Mouse (Mus musculus): ENCODE data around the gene Naa35. TPM values are rescaled to one million over a fixed set of nuclear protein-coding genes. Genes with fewer than 3 reads are reported as not detected.

Gene Naa35
- polyA plus RNA-seq, 1 experiment: 16.2 TPM

- H3K4me3 ChIP-seq (ENCODE audit: extremely low read depth, insufficient read depth, insufficient read length): no peak overlapping the region
- WGBS: 89% methylated on average over 6 of the region's 6 CpGs
- H3K4me1 ChIP-seq (ENCODE audit: control insufficient read depth, insufficient read depth, insufficient read length): no peaks in the 10 kb centered on the region; the same call in 1 of the 2 replicates
- DNase-seq (ENCODE audit: low read depth in 1 of 2, low spot score in 2 of 2): no peak
- H3K27me3 ChIP-seq (ENCODE audit: control insufficient read depth, insufficient read depth, low read length): no peaks in the 10 kb centered on the region
- H3K36me3 ChIP-seq (ENCODE audit: control insufficient read depth, insufficient read depth, low read length): peaks cover 2% of the 10 kb centered on the region; the same call in 1 of the 2 replicates
- no peak overlapping the region for H3K27ac ChIP-seq (ENCODE audit: insufficient read depth, low read length)
- TF ChIP-seq POLR2A (IDR thresholded peaks at IDR 0.05; ENCODE audit: low read depth, low read length) (no peak), CTCF (IDR thresholded peaks at IDR 0.05; ENCODE audit: extremely low read depth, insufficient read depth, insufficient read length, insufficient replicate concordance) (no peak)
These were observed 62.4 kb downstream of the Naa35 start for GRCm38 (mm10) chr13:59647484-59647883.

GRCm38 (mm10) chr13:59648598-59648997, 63.5 kb downstream of the Naa35 start:
- Histone ChIP-seq H3K4me3 (ENCODE audit: extremely low read depth, insufficient read depth, insufficient read length) (no peak overlapping the region), H3K36me3 (ENCODE audit: control insufficient read depth, insufficient read depth, low read length) (peaks cover 2% of the 10 kb centered on the region; the same call in 1 of the 2 replicates), H3K27me3 (ENCODE audit: control insufficient read depth, insufficient read depth, low read length) (no peaks in the 10 kb centered on the region), H3K27ac (ENCODE audit: insufficient read depth, low read length) (no peak overlapping the region), H3K4me1 (ENCODE audit: control insufficient read depth, insufficient read depth, insufficient read length) (no peaks in the 10 kb centered on the region; the same call in 1 of the 2 replicates)
- no peak for DNase-seq (ENCODE audit: low read depth in 1 of 2, low spot score in 2 of 2)
- TF ChIP-seq CTCF (IDR thresholded peaks at IDR 0.05; ENCODE audit: extremely low read depth, insufficient read depth, insufficient read length, insufficient replicate concordance): no peak
- no peak for TF ChIP-seq POLR2A (IDR thresholded peaks at IDR 0.05; ENCODE audit: low read depth, low read length)
- WGBS: 95% methylated on average over 6 of the region's 6 CpGs

- Histone ChIP-seq H3K27me3 (ENCODE audit: control insufficient read depth, insufficient read depth, low read length) (no peaks in the 10 kb centered on the region), H3K4me3 (ENCODE audit: extremely low read depth, insufficient read depth, insufficient read length) (no peak overlapping the region), H3K36me3 (ENCODE audit: control insufficient read depth, insufficient read depth, low read length) (peaks cover 2% of the 10 kb centered on the region; the same call in 1 of the 2 replicates), H3K4me1 (ENCODE audit: control insufficient read depth, insufficient read depth, insufficient read length) (no peaks in the 10 kb centered on the region; the same call in 1 of the 2 replicates), H3K27ac (ENCODE audit: insufficient read depth, low read length) (no peak overlapping the region)
- TF ChIP-seq CTCF (IDR thresholded peaks at IDR 0.05; ENCODE audit: extremely low read depth, insufficient read depth, insufficient read length, insufficient replicate concordance): no peak
- TF ChIP-seq POLR2A (IDR thresholded peaks at IDR 0.05; ENCODE audit: low read depth, low read length): no peak
- WGBS: 54% methylated on average over 5 of the region's 5 CpGs
- DNase-seq (ENCODE audit: low read depth in 1 of 2, low spot score in 2 of 2): no peak
These were observed 64.7 kb downstream of the Naa35 start for GRCm38 (mm10) chr13:59649781-59650180.

- Histone ChIP-seq H3K36me3 (ENCODE audit: control insufficient read depth, insufficient read depth, low read length) (peaks cover 2% of the 10 kb centered on the region; the same call in 1 of the 2 replicates), H3K4me3 (ENCODE audit: extremely low read depth, insufficient read depth, insufficient read length) (no peak overlapping the region), H3K27me3 (ENCODE audit: control insufficient read depth, insufficient read depth, low read length) (no peaks in the 10 kb centered on the region), H3K4me1 (ENCODE audit: control insufficient read depth, insufficient read depth, insufficient read length) (peaks cover 16% of the 10 kb centered on the region), H3K27ac (ENCODE audit: insufficient read depth, low read length) (no peak overlapping the region)
- WGBS: 91% methylated on average over 5 of the region's 5 CpGs
- no peak for DNase-seq (ENCODE audit: low read depth in 1 of 2, low spot score in 2 of 2)
- no peak for TF ChIP-seq CTCF (IDR thresholded peaks at IDR 0.05; ENCODE audit: extremely low read depth, insufficient read depth, insufficient read length, insufficient replicate concordance)
These were observed 67.6 kb downstream of the Naa35 start for GRCm38 (mm10) chr13:59652651-59653050.

GRCm38 (mm10) chr13:59653136-59653535, 68.1 kb downstream of the Naa35 start:
- H3K4me1 ChIP-seq (ENCODE audit: control insufficient read depth, insufficient read depth, insufficient read length): peaks cover 16% of the 10 kb centered on the region
- H3K27ac ChIP-seq (ENCODE audit: insufficient read depth, low read length): no peak overlapping the region
- WGBS: 93% methylated on average over 3 of the region's 3 CpGs
- H3K4me3 ChIP-seq (ENCODE audit: extremely low read depth, insufficient read depth, insufficient read length): no peak overlapping the region
- H3K27me3 ChIP-seq (ENCODE audit: control insufficient read depth, insufficient read depth, low read length): no peaks in the 10 kb centered on the region
- DNase-seq (ENCODE audit: low read depth in 1 of 2, low spot score in 2 of 2): no peak
- H3K36me3 ChIP-seq (ENCODE audit: control insufficient read depth, insufficient read depth, low read length): peaks cover 2% of the 10 kb centered on the region; the same call in 1 of the 2 replicates
- TF ChIP-seq POLR2A (IDR thresholded peaks at IDR 0.05; ENCODE audit: low read depth, low read length) (no peak), CTCF (IDR thresholded peaks at IDR 0.05; ENCODE audit: extremely low read depth, insufficient read depth, insufficient read length, insufficient replicate concordance) (no peak)

- WGBS: 91% methylated on average over 5 of the region's 5 CpGs
These were observed 69.4 kb downstream of the Naa35 start for GRCm38 (mm10) chr13:59654465-59654864.

GRCm38 (mm10) chr13:59655718-59656315, 70.8 kb downstream of the Naa35 start:
- TF ChIP-seq POLR2A (IDR thresholded peaks at IDR 0.05; ENCODE audit: low read depth, low read length): no peak
- TF ChIP-seq CTCF (IDR thresholded peaks at IDR 0.05; ENCODE audit: extremely low read depth, insufficient read depth, insufficient read length, insufficient replicate concordance): no peak
- Histone ChIP-seq H3K27ac (ENCODE audit: insufficient read depth, low read length) (peak overlapping the region; percentile 30), H3K4me3 (ENCODE audit: extremely low read depth, insufficient read depth, insufficient read length) (no peak overlapping the region), H3K36me3 (ENCODE audit: control insufficient read depth, insufficient read depth, low read length) (no peaks in the 10 kb centered on the region), H3K27me3 (ENCODE audit: control insufficient read depth, insufficient read depth, low read length) (no peaks in the 10 kb centered on the region), H3K4me1 (ENCODE audit: control insufficient read depth, insufficient read depth, insufficient read length) (peaks cover 16% of the 10 kb centered on the region)
- 82% methylated on average over 15 of the region's 15 CpGs for WGBS
- no peak for DNase-seq (ENCODE audit: low read depth in 1 of 2, low spot score in 2 of 2)

More at GRCm38 (mm10) chr13:59654465-59654864, 69.4 kb downstream of the Naa35 start:
- TF ChIP-seq CTCF (IDR thresholded peaks at IDR 0.05; ENCODE audit: extremely low read depth, insufficient read depth, insufficient read length, insufficient replicate concordance) (no peak), POLR2A (IDR thresholded peaks at IDR 0.05; ENCODE audit: low read depth, low read length) (no peak)
- peaks cover 2% of the 10 kb centered on the region; the same call in 1 of the 2 replicates for H3K36me3 ChIP-seq (ENCODE audit: control insufficient read depth, insufficient read depth, low read length)
- peaks cover 16% of the 10 kb centered on the region for H3K4me1 ChIP-seq (ENCODE audit: control insufficient read depth, insufficient read depth, insufficient read length)
- H3K4me3 ChIP-seq (ENCODE audit: extremely low read depth, insufficient read depth, insufficient read length): no peak overlapping the region
- no peak for DNase-seq (ENCODE audit: low read depth in 1 of 2, low spot score in 2 of 2)
- H3K27ac ChIP-seq (ENCODE audit: insufficient read depth, low read length): no peak overlapping the region
- H3K27me3 ChIP-seq (ENCODE audit: control insufficient read depth, insufficient read depth, low read length): no peaks in the 10 kb centered on the region
